Mouse (Mus musculus) c-Kit-negative CD71-positive TER-119-positive erythroid progenitor cells, embryonic 14.5 days (primary cell): ENCODE results near the gene Nrxn2.

ENCODE experiments used
- DNase-seq: peaks from one replicate; pipeline ENCODE4 v3.0.0-alpha.2; 2013; ENCODE audit warnings: low read depth, low spot score

Gene Nrxn2

DNA sequence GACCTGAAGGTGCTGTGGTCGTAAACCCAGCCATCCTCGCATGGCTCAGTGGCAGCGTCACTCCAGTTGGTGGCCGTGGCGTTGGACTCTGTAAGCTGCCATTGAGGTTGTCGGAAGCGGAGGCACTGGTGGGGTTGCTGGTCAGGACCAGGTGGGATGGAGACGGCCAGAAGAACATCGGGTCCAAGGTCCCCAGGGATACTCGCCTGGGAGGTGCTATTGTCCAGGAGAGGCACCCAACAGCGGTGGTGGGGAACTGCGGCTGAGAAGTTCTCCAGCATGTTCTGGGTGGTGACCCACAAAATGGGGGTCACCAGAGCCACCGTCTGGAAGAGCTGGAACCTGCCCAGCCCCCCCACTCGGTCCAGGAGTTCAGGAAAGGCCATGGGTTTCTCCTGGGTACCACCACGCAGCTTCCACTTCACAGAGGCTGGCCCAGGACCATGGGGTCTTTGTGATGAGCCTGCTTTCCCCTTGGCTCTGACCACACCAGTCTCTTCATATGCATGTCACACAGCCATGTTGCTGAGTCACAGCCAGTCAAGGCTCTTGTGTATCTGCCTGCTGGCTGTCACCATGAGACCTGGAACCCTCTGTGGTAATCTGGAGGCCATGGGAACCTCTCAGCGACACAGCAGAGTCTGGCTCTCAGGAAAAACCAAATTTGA is 124.0 kb downstream of the Nrxn2 start, which contains the start of gene Slc22a12:
TSS of gene Slc22a12 (minus strand) at position 666 of the 668 bp plus-strand sequence.
- DNase-seq: no peak

DNA sequence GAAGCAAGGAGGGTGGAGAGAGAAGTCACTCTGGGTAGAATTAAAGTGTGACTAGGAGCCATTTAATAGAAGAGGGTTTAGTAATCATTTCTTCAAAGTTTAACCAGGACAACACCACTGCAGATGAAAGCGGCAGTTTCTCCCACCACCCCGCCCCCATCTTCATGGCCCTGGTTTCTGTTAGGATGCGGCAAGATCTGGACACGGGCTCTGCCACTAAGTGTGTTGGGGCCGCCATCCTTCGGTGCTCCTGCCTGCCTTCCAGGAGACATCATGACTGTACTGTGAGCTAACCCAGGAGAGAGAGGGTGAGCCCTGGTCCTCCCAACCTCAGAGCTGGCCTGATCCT is 124.5 kb downstream of the Nrxn2 start:
- no peak for DNase-seq

DNA sequence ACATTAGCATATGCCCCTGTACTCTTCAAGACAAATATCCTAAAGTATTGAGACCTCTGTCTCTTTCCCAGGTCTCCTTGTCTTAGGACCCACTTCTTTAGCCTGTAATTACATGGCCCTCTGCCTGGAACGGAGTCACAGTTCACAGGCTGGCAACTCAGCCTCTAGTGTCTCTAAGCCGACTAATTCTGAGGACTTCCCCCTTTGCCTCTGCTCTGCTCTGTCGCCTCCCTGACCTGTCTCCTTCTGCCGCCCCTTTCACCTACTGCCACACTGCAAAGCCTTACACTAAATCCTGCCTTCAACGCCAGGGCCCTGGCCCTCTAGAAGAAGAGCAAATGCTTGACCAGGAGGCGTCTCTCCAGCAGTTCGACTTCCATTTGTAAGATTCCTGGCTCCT is 125.0 kb downstream of the Nrxn2 start:
- DNase-seq: no peak

DNA sequence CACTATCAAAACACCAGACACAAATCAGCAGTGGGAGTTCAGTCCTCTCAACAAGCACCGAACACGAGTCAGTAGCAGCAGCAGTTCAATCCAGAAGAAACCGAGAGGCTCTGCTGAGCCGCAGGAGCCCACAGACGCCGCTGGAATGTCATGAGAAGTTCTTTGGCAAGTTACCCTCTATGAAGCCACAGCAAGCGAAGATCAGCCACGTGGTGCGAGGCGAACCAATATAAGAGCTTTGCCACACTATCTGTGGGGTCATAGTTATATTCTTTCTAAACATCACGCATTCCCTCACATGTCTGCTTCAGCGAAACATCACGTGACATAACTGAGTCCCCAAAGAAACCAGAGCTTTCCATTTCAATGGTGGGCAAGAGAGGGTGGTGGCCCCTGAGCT is 126.2 kb downstream of the Nrxn2 start:
- DNase-seq: no peak

DNA sequence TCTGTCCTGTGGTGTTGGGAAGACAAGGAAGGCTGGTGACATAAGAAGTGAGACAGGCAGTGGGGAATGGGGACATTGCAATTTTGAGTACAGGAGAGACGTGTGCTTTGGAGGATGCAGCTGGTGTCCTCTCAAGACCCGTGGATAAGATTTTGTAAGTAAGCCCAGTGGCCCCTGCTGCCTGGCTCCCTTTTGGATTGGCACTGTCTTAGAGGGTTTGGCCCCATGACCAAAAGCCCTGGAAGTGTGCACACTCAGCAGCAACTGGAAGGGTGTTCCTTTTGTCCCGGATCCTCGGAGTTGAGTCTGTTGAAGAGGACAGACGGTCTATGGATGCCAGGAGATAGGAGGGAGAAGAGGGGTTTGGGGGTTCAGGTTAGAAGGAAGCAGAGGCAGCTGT is 127.0 kb downstream of the Nrxn2 start:
- no peak for DNase-seq

DNA sequence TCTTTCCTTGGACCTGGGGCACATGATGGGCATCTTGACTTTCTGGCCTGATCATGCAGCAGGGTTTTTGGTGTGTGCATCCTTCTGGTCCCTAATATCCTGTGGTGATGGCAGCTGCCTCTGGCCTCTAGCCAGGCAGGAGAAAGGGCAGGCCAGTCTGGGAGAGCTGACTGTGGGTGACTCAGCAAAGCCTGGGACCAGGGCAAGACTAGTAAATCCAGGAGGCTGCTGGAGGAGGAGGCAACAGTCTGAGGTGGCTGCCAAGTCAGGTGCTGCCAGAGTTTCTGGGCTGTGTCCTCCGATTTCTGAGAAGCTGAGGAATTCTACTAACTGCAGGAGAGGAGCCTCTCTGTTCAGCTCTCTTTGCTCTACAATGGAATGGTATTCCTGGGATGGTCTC is 127.6 kb downstream of the Nrxn2 start:
- DNase-seq: no peak

DNA sequence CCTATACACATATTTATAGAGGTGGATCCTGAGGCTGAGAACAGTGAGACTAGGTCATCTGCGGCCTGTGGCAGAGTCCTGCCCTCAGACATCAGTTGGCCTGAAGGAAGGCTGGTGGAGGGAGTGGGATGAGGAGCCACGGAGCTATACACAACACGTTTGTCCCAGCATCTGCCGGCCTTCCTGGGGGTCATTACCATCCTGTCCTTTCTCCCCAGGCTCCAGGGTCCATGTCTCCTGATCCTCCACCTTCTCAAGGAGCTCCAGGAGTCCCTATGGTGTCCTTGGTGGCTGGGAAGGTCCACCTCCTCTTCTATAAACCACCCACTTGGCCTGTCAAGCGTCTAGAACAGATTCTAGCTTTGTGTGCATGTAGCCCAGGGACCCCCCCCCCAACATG is 129.3 kb downstream of the Nrxn2 start:
- DNase-seq: no peak

DNA sequence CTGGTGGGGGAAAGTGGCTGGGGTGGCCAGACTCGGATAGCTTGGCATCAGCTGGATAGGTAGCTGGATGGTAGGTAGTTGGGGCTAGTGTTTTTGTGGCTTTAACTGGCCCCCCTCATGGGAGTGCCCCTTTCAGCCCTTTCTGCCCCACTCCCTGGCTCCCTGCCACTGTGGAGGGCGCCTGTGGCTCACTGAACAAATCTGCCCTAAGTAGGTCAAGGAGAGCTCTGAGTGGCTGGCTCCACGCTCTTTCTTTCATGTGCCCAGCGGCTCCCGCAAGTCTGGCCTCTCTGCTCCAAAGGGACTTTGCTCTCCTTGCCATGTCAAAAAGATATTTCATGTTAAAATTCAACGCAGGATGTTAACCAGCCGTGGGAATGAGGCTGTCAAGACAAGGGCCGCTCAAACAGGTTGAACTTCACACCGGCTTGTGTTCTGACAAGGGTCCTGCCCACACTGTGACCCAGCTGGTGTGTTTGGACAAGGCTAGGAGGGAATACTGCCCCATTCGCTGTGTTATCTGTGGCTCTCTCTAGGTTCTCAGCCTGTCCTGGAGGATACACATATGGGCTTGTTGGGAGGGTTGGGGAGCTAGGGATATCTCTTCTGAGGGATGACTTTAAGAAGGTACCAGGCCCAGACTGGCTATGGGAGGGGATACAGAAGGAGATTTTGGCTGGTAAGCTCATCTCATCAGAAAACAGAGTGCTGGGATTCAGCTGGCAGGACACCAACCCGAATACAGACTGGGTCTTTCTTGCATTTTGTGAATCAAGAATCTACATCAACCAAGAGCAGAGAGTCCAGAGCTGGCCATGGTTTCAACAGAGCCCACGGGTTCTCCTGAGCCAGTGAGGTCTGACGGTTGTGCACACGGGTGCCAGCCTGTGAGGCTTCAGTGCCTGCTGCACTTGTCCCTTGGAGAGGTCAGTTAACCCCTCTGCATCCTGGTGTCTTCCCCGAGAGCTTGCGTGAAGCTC is 130.2 kb downstream of the Nrxn2 start:
- no peak for DNase-seq

DNA sequence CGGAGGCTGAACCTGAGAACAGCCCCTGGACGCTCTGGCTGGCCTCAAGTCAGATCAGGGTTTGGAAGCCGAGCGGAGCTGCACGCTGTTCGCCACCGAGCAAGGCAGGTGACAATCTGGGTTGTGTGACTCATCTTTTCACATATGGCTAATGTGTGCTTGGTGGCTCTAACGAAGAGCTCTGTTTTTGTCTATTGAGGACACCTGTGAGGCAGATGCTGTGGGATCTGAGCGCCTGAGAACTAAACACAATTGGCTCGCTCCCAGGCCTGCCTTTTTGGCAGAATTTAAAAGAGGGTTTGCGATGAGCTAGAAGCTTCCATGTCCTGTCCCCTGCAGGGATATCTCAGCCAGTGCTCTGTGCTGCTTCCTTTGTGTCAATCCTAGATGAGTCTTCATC is 131.0 kb downstream of the Nrxn2 start:
- DNase-seq: no peak

DNA sequence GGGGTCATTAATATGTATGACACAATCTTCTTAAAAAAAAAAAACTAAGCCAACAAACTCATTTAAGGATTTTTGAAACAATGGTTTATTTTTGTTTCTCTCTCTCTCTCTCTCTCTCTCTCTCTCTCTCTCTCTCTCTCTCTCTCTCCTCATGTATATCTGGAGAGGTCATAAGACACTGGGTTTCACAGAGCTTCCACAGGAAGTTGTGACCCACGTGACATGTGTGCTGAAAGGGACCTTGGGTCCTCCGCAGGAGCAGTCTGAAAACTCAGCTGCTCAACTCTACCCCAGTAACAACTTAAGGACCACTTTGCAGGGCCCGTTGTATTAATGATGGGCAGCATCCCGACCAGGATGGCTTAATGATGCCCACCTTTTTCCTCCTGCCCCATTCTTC is 132.7 kb downstream of the Nrxn2 start:
- DNase-seq: no peak

DNA sequence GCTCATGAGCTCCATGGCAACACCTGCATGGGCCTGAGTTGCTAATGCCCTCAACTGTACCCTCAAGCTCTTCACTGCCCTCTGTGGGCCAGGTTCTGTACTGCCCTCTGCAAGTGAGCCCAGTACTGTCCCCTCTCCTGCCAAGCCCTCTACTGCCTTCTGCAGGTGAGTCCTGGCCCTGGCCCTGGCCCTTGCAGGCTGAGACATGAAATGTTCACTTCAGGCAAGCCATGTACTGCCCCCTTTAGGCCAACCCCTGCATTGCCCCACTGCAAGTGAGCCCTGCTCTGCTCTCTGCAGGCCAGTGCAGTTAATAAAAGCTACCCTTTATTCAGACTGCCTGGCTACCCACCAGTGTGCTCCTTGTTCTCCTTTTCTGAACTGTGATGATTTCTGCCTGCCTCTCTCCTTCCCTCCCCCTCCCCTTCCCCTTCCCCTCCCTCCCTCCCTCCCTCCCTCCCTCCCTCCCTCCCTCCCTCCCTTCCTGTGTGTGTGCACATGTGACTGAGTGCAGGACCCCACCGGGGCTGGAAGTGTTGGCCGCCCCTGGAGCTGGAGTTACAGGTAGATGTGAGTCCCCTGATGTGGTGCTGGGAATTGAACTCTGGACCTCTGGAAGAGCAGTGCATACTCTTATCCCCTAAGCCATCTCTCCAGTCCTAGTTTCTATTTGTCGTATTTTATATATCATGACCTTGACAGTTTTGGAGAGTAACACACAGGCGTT is 133.9 kb downstream of the Nrxn2 start:
- DNase-seq: no peak

DNA sequence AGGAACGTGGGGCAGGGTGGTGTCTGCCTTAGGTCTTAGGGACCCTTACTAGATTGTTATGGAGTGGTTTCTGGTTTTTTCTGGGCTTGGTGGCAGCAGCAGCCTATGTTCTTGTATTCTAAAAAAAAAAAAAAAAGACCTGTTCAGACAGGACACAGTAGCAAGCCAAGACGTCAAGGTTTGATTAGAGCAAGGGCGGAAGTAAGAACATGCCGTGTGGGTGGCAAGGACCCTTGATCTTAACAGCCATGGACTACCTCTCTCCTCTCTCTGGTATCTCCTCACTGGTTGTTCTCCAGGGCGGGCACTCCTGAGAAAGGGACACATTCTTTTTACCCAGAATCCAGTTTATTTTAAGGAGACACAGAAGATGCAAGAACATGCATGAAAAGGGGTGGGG is 134.6 kb downstream of the Nrxn2 start:
- no peak for DNase-seq

DNA sequence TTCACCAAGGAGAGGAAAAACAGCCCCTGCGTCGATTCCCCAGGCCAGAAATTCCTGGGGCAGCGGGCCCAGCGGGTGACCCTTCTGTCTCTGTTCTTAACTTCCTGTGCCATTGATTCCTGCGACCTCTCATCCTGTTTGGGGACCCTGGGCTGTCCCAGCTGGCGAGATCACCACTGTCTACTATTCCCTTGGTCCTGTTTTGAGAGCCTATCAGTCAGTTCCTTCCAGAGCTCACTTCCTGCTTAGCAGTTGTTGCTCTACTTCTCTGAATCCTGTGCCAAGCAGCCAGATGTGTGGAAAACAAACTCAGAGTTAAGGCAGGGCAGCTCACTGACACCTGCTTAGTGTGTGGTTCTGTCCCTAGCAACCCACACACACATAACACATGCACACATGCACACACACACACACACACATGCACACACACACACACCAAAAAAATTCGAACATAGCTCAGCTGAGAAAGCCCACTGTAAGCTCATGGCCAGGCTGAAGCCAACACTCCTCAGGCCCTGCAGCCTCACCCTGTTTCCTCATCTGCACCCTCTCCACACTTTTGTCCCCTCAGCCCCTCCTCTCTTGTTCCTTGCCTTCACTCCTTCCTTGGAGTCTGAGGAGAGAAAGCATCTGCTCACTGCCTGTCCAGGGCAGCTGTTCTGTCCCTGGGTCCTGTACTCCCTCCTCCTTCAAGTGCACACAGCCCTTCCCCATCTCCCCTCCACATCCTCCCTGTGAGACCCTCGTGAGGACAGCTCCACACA is 135.5 kb downstream of the Nrxn2 start:
- no peak for DNase-seq

DNA sequence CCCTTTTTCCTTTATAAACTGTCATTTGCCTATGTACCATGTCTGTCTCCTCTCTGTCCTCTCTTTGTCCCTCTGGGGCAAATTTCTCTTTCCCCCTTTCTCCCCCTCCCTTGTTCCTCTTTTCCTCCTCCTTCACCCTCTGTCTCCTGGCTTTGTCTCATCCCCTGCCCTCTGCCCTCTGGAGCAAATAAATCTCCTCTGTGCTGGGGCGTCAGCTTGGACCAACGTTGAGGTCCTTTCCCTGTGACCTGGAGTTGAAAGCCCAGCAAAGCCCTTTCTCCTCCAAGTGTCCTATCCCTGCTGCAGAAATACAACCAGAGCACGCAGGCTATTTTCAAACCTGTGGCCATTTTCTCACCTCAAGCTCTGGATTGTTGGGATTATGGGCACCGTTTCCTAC is 141.0 kb downstream of the Nrxn2 start:
- no peak for DNase-seq

DNA sequence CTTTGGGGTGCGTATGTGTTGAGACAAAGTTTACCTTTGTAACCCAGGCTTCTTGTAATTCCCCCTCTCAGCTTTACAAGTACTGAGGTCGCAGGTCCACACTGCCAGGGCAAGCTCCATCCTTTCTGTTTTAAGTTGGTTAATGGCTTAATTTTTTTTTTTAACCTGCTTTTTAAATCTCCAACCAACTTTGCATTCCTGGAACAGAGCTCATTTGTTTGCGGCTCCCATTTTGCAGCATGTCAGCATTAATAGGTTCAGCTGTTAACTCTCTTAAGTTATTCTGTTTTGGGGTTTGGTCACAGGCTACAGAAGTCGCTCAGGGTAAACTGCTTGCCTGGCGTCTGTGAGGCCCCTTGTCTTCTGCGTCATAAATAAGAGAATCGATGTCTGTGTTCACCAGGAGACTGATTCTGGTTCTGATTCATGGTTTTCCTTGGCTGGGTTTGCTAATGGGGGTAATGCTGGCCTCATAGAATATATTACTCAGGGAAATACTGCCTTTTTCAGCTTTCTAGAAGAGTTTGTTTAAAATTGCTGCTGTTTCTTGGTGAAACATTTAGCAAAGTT is 141.8 kb downstream of the Nrxn2 start:
- no peak for DNase-seq

DNA sequence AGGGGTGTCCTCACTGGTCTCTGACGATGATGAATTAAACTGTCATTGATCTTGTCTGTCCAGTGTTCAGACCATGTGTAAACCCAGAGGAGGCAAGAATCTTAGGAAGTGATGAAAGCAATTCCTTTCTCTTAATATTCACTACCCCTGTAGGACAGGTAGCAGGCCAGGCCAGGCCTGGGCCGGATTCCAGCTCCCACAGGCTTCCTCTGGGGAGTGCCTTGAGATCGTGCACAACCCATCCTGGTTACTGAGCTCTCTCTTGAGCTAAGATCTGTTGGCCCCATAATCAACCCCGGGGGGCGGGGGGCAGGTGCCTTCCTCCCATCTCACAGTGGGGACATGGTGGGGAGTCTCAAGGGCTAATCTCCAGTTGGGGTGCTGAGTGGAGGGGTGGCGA is 146.6 kb downstream of the Nrxn2 start:
- no peak for DNase-seq

DNA sequence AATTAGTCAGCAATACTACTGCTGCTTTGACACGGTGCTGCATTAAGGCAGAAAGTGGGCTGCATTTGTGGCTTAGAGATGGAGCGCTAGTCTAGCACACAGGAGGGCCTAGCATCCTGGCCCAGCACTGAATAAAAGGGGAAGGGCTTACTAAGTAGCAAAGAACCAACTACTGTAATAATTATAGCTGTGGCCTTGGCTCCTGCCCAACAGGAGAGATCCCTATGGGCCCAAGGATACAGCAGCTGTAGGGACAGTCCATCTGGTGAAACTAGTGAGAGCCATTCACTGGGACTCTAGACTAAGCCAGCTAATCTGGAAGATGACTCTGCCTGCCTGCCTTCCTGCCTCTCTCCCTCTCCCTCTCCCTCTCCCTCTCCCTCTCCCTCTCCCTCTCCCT is 147.9 kb downstream of the Nrxn2 start:
- no peak for DNase-seq

DNA sequence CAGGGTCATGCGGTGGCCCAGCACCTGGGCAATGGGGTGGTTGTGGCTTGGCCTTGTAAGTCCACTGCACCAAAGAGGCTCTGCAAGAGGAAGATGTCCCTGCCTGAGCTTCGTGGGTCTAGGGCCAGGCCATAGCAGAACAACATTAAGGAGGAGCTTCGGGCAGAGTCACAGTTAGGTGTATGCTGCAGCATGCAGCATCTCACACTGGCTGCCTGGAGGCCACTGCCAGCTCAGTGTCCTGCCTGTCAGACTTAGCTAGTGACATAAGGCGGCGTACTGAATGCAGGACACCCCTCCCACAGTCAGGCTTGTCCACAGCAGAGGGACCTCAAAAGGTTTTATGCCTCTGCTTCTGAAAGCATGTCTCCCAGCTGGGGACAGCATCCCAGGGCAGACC is 150.5 kb downstream of the Nrxn2 start:
- DNase-seq: no peak

DNA sequence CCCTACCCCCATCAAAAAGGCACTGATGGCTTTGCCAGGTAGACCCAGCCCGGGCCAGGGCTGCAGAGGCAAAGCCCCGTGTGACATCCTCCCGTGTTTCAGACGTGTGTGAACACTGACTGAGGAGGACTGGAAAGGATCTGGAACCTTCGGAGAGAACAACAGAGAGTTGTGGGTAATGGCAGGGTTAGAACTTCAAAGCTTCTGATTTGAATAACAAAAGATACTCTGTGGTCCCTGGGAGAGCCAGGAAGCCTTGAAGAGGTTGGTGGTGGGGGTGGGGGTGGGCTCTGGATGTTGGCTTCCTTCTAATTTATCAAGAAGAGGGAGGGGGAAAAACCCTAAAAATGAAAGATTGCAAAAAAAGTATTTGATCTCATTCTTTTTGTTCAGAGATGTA is 151.0 kb downstream of the Nrxn2 start:
- DNase-seq: no peak

DNA sequence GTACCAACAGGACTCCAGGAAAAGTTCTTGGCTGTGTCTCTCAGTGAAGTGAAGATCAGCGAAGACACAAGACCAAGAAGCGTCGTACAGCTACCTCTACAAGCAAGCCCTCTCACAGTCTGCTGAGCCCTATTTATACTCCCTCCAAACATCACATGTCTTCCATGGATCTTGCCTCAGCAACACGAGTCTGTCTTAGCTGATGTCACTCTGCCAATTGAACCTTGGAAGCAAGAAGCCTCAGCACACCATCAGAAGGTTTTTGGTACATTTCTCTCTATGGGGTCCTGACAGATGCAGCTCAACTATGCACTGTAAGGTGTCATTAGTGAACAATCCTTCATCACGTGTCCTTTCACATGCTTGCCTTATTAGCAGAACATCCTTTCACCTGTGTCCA is 152.9 kb downstream of the Nrxn2 start:
- no peak for DNase-seq

DNA sequence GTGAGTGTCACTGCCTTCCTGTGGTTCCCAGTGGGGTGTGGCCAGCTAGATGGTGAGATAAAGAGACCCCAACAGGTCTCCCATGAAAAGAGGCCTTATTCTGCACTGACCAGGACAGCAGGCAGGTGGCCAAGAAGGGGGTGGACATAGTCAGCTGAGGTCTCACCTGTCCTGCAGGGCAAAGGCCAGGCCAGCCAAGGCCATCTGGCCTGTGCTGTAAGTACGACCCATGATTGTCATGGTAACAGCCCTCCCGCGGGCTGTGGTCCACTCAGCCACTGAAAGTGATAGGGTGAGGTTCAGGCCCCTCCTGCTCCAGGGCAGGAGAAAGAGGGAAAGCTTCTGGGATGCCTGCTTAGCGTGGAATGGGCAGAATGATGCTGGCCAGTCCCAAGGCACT is 153.5 kb downstream of the Nrxn2 start:
- DNase-seq: no peak
